ENCODE assay signal across 18 mouse cellular contexts in the genomic region with DNA sequence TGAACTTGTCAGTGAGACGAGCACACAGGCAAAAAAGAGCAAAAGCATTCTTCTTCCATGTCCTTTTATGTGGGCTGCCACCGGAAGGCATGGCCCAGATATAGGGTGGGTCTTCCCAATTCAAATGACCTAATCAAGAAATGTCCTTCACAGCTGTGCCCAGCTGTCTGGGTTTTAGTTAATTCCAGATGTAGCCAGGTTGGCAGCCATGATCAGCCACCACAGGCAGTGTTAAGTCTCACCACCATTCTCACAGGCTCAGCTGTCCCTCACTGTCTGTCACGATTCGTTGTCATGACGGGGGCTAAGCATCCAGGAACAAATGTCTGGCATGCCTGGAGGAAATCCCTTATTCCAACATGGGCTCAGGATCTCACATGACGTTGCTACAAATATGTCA. TPM values are rescaled to one million over a fixed set of nuclear protein-coding genes. Genes with fewer than 3 reads are reported as not detected.
A peak's percentile ranks its signal among the peaks of the same experiment; 100 is the strongest.
DNase-seq lines count a peak whose midpoint lies in the region; ATAC-seq and TF ChIP-seq lines count a peak whose summit lies in the region.
"Had no signal": no experiment of that assay in that cellular context is flagged by ENCODE, and none has a peak within 500 bp of the region (broad histone marks: within the 10 kb centered on the region; RNA-seq: fewer than 3 reads in every experiment).

No protein-coding gene starts in this region.

- no peaks in the 10 kb centered on the region for H3K36me3 ChIP-seq in intestine, embryonic 14.5 days (ENCODE audit: control insufficient read depth, insufficient read depth, low read length)
- H3K36me3 ChIP-seq in intestine, embryonic 15.5 days: no peaks in the 10 kb centered on the region
- no peaks in the 10 kb centered on the region for H3K36me3 ChIP-seq in C2C12 (ENCODE audit: control insufficient read depth, insufficient read depth)
- H3K36me3 ChIP-seq in embryonic facial prominence, embryonic 15.5 days: no peaks in the 10 kb centered on the region
- H3K36me3 ChIP-seq: forebrain, embryonic 15.5 days; hindbrain, embryonic 10.5 days; hindbrain, embryonic 15.5 days had no signal

- no peak for ATAC-seq in intestine, embryonic 14.5 days (replicated peaks; ENCODE audit: low FRiP score, low TSS enrichment, low read depth)
- ATAC-seq in intestine, embryonic 15.5 days: no peak
- peak; percentile 58; the same call in 1 of the 2 replicates for ATAC-seq in embryonic facial prominence, embryonic 15.5 days (ENCODE audit: insufficient number of reproducible peaks, low FRiP score, low TSS enrichment, low read depth)
- ATAC-seq: forebrain, embryonic 15.5 days had no signal

- H3K27me3 ChIP-seq in intestine, embryonic 14.5 days (replicated peaks; ENCODE audit: control insufficient read depth, insufficient read depth, low read length): no peaks in the 10 kb centered on the region
- no peaks in the 10 kb centered on the region for H3K27me3 ChIP-seq in intestine, embryonic 15.5 days (replicated peaks)
- H3K27me3 ChIP-seq in C2C12 (ENCODE audit: control insufficient read depth, insufficient read depth, insufficient read length): no peaks in the 10 kb centered on the region
- H3K27me3 ChIP-seq in embryonic facial prominence, embryonic 15.5 days: no peaks in the 10 kb centered on the region
- H3K27me3 ChIP-seq: forebrain, embryonic 15.5 days; hindbrain, embryonic 15.5 days had no signal

- H3K27ac ChIP-seq in intestine, embryonic 14.5 days (ENCODE audit: low read depth): no peak overlapping the region
- H3K27ac ChIP-seq in intestine, embryonic 15.5 days: no peak overlapping the region
- no peak overlapping the region; the same call in 1 of the 2 replicates for H3K27ac ChIP-seq in embryonic facial prominence, embryonic 15.5 days (replicated peaks)
- H3K27ac ChIP-seq: forebrain, embryonic 15.5 days; hindbrain, embryonic 10.5 days; hindbrain, embryonic 15.5 days had no signal

- no peaks in the 10 kb centered on the region for H3K79me2 ChIP-seq in C2C12 (ENCODE audit: control insufficient read depth, insufficient read depth)

- WGBS in intestine, embryonic 14.5 days: 83% methylated on average over 6 of the region's 6 CpGs
- 79% methylated on average over 6 of the region's 6 CpGs for WGBS in intestine, embryonic 15.5 days
- WGBS in embryonic facial prominence, embryonic 15.5 days: 53% methylated on average over 6 of the region's 6 CpGs

- DNase-seq in heart, adult 18-20 months: peak; percentile 4 to 8
- DNase-seq in heart, postnatal 25 days (ENCODE audit: low spot score): no peak
- DNase-seq in intestine, embryonic 14.5 days (ENCODE audit: low spot score): peak; percentile 44
- no peak for DNase-seq in right cerebral cortex, adult 18-20 months
- DNase-seq in kidney, adult 18-20 months: no peak
- DNase-seq: adrenal gland, postnatal 10 days; cerebellum, adult 11-12 months; cerebellum, adult 9-11 months; cerebellum, postnatal 36 days; gastrocnemius, postnatal 10 days; kidney, adult 11 months had no signal

- H3K4me2 ChIP-seq in intestine, embryonic 14.5 days (ENCODE audit: low read length): no peak overlapping the region
- H3K4me2 ChIP-seq in intestine, embryonic 15.5 days (replicated peaks): no peak overlapping the region
- H3K4me2 ChIP-seq in embryonic facial prominence, embryonic 15.5 days (replicated peaks): no peak overlapping the region
- H3K4me2 ChIP-seq: forebrain, embryonic 15.5 days; heart, embryonic 11.5 days; hindbrain, embryonic 15.5 days had no signal

- no peaks in the 10 kb centered on the region for H3K4me1 ChIP-seq in intestine, embryonic 14.5 days (replicated peaks; ENCODE audit: control insufficient read depth, insufficient read depth, low read length)
- 0 out of 2 replicates have a peak, but pooled peaks cover 1% of the 10 kb centered on the region for H3K4me1 ChIP-seq in intestine, embryonic 15.5 days (replicated peaks)
- no peaks in the 10 kb centered on the region for H3K4me1 ChIP-seq in embryonic facial prominence, embryonic 15.5 days
- H3K4me1 ChIP-seq: forebrain, embryonic 15.5 days; hindbrain, embryonic 10.5 days; hindbrain, embryonic 15.5 days had no signal

- H3K79me3 ChIP-seq in C2C12 (ENCODE audit: low read depth): no peaks in the 10 kb centered on the region

- no peak overlapping the region for H3K4me3 ChIP-seq in intestine, embryonic 14.5 days (ENCODE audit: low read depth, low read length)
- H3K4me3 ChIP-seq in intestine, embryonic 15.5 days (replicated peaks): no peak overlapping the region
- no peak overlapping the region for H3K4me3 ChIP-seq in C2C12 (ENCODE audit: insufficient read depth, poor library complexity, severe bottlenecking)
- no peak overlapping the region for H3K4me3 ChIP-seq in embryonic facial prominence, embryonic 15.5 days (replicated peaks)
- H3K4me3 ChIP-seq: forebrain, embryonic 15.5 days; hindbrain, embryonic 10.5 days; hindbrain, embryonic 15.5 days had no signal

- intact Hi-C loops in heart, postnatal 25 days (cut with DNase I): no loop called here

- no peaks in the 10 kb centered on the region for H3K9me3 ChIP-seq in intestine, embryonic 14.5 days (ENCODE audit: control insufficient read depth, low read length)
- H3K9me3 ChIP-seq in intestine, embryonic 15.5 days: no peaks in the 10 kb centered on the region
- H3K9me3 ChIP-seq in embryonic facial prominence, embryonic 15.5 days (replicated peaks): no peaks in the 10 kb centered on the region
- H3K9me3 ChIP-seq: forebrain, embryonic 15.5 days; hindbrain, embryonic 10.5 days; hindbrain, embryonic 15.5 days had no signal

- no peak for TF ChIP-seq CTCF in C2C12 (IDR thresholded peaks at IDR 0.05; ENCODE audit: control insufficient read depth, insufficient read depth, insufficient read length)

- no peak overlapping the region for H3K9ac ChIP-seq in intestine, embryonic 14.5 days (ENCODE audit: low read length)
- H3K9ac ChIP-seq in intestine, embryonic 15.5 days: no peak overlapping the region
- no peak overlapping the region for H3K9ac ChIP-seq in embryonic facial prominence, embryonic 15.5 days
- H3K9ac ChIP-seq: forebrain, embryonic 15.5 days; hindbrain, embryonic 15.5 days had no signal

- H3ac ChIP-seq in C2C12 (ENCODE audit: control insufficient read depth, insufficient read length, low read depth): no peak overlapping the region

TF ChIP-seq in C2C12, 6 proteins besides CTCF, POLR2A, EP300 and RAD21:
- TF ChIP-seq MYOD1 (IDR thresholded peaks at IDR 0.05; ENCODE audit: control insufficient read depth, insufficient read length, low read depth) (peak; percentile 71), MYOG (IDR thresholded peaks at IDR 0.05; ENCODE audit: control insufficient read depth, extremely low read depth, insufficient read length) (no peak), FOSL1 (IDR thresholded peaks at IDR 0.05; ENCODE audit: insufficient read depth, low read length, poor library complexity, severe bottlenecking) (no peak), USF1 (IDR thresholded peaks at IDR 0.05; ENCODE audit: low read depth) (no peak), MAX (IDR thresholded peaks at IDR 0.05) (no peak)

RNA-seq across cellular contexts. Expression of a gene that starts 36.6 kb away (rescaled TPM):
- 10 to 100 TPM; 67.9 to 68.1 TPM for total RNA-seq in heart, adult 18-20 months (2021)
- 10 to 100 TPM; 77.8 to 89.0 TPM for total RNA-seq in heart, postnatal 25 days (2021)
- 24.7 and 29.0 TPM in 2 replicates for polyA plus RNA-seq in intestine, embryonic 14.5 days (2014; fragmentation: Nextera tagmentation; extraction: Ambion mirVana)
- polyA plus RNA-seq in intestine, embryonic 15.5 days (2015; fragmentation: Nextera tagmentation; extraction: Ambion mirVana): 21.5 and 21.9 TPM in 2 replicates
- 9.8 TPM for polyA plus RNA-seq in C2C12 (2012; fragmentation: generic; extraction: Trizol)
- polyA plus RNA-seq in embryonic facial prominence, embryonic 15.5 days (2015; fragmentation: Nextera tagmentation; extraction: Ambion mirVana): 23.1 and 24.3 TPM in 2 replicates

Comparison
In these comparisons a context has a peak if more than half of its experiments do, and no peak if none do; other contexts are left out.
1. DNase-seq: peak in heart, adult 18-20 months (2 of 2) and intestine, embryonic 14.5 days (single experiment); none in heart, postnatal 25 days (single experiment), right cerebral cortex, adult 18-20 months (single experiment) and kidney, adult 18-20 months (single experiment).